Mouse (Mus musculus) stomach, adult 2 months (tissue): ENCODE measurements around the gene Pex14. TPM values are rescaled to one million over a fixed set of nuclear protein-coding genes. Genes with fewer than 3 reads are reported as not detected.

Source experiments
- polyA plus RNA-seq: library from polyadenylated mRNA; depleted of rRNA; stranded (reverse); fragments of >200 nt; gene quantifications from 2 replicates; pipeline ENCODE4 v1.2.3, GENCODE M21; 2012; rRNA removed

Pex14 gene
- polyA plus RNA-seq: 27.0 and 38.8 TPM in 2 replicates

DNA sequence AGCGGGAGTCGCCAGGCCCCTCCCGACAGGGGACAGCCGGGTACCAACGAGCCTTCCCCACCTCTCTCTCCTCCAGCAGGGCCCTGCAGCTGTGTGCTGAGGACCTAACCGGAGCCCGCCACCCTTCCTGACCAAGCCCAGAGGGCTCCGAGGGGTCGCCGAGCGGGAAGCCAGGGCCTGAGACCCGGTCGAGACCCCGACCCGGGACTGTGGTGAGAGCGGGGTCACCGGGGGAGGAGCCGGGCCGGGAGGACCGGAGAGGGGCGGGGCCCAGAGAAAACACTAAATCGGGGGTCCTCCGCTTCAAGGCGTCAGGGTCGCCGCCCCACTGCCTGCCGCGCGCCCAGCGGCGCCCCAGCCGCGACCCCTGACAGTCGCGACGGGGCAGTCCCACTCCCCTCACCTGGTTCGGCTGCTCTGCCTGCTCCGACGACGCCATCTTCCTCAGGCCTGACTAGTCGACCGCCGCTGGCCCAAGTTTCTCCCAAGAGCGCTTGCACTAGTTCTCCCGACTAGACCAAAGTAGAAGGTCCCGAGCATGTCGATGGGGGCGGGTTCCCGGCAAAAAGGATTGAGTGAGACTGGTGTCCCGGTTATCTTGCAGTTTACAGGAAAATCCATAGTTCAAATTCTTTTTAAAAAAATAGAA is at the start of gene Pex14:
TSS of gene Pex14 (minus strand) at position 508 of the 649 bp plus-strand sequence.

GRCm38 (mm10) chr4:149136982-149137770 is 37.5 kb upstream of the Pex14 start, which contains the start of gene Cenps:
TSS of gene Cenps (minus strand) at chr4:149137629.

DNA sequence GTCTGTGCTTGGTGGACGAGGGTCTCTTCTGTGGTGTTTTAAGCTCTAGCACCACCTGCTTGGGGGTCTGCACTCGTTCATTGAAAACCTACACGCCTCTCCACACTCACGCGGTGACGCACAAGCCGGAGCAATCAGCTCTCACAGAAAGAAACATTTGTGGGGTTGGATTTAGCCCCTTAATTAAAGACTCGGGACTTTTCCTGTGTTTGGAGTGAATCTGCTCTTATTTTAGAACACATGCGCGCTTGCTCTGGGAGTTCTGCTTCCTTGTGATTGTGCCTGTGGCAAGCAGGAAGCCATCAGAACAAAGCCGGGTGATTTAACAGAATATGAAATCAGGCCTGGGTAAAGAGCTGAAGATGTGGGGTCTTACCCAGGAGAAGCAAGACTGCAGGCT is 27.0 kb upstream of the Pex14 start, which contains the start of gene Cort:
TSS of gene Cort (minus strand) at position 101 of the 400 bp plus-strand sequence.

DNA sequence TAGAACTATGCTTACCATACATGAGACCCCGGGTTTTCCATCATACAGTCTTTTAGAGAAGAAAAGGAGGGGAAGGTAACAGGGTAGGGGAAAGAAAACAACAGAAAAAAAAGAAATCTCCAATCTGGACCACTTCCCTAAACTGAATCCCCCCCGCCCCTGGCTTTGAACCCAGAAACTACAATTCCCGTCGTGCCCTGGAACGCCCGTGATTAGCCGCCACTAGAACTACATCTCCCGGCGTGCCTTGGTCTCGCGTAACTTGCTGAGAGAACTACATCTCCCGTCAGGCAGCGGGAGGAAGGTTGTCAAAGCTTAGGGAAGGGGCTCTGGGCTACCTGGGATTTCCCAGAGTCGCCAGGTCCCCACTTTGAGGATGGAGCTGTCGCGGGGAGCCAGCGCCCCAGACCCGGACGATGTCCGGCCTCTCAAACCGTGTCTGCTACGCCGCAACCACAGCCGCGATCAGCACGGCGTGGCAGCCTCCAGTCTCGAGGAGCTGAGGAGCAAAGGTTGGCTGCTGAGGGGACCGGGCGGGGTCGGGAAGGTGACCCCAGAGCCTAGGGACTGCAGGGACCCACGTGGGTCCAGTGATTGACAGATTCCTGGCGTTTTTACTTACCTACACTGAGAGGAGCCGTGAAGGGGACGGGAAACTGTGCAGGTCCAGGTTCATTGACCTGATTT is 4.3 kb upstream of the Pex14 start, which contains the start of gene Dffa:
TSS of gene Dffa (plus strand) at position 272 of the 687 bp plus-strand sequence.

Other genes with a start within 250 kb of the Pex14 start
- 7.7 and 7.9 TPM in 2 replicates for gene Dffa, start 4.3 kb upstream of the Pex14 start, polyA plus RNA-seq
- gene Cort, start 26.9 kb upstream of the Pex14 start, polyA plus RNA-seq: 0.16 TPM in 1 of 2 replicates, not detected in the other
- 0.19 and 1.2 TPM in 2 replicates for gene Cenps, start 37.8 kb upstream of the Pex14 start, polyA plus RNA-seq
- 161 and 188 TPM in 2 replicates for gene Pgd, start 66.9 kb upstream of the Pex14 start, polyA plus RNA-seq
- gene Kif1b, start 207.8 kb upstream of the Pex14 start, polyA plus RNA-seq: 6.7 and 10.9 TPM in 2 replicates